Mouse (Mus musculus) cerebellum, adult 2 months (tissue): ENCODE data around the gene Spag9. TPM values are rescaled to one million over a fixed set of nuclear protein-coding genes. Genes with fewer than 3 reads are reported as not detected.

Experiments
- DNase-seq, 2 experiments: peaks; one replicate each; pipeline ENCODE4 v3.0.0; 2021
- H3K27ac ChIP-seq: fragments of 200-500 bp; 2 replicates; pipeline ENCODE4 v1.5.1; 2012; ENCODE audit warnings: low read length, control low read depth, inconsistent platforms; ENCODE audit not compliant: insufficient read depth
- H3K27me3 ChIP-seq: fragments of 200-500 bp; 2 replicates; pipeline ENCODE4 v1.6.1; 2012; ENCODE audit warnings: inconsistent platforms, mild to moderate bottlenecking, low read length, moderate library complexity; ENCODE audit not compliant: control insufficient read depth, insufficient read depth
- H3K4me1 ChIP-seq: fragments of 200-500 bp; 2 replicates; pipeline ENCODE4 v1.6.1; 2011; ENCODE audit warnings: low read length; ENCODE audit not compliant: control insufficient read depth, insufficient read depth
- H3K4me3 ChIP-seq: fragments of 200-500 bp; replicated peaks from 2 replicates; pipeline ENCODE3; 2011; ENCODE audit warnings: mild to moderate bottlenecking, low read depth, low read length, control low read depth; ENCODE audit not compliant: insufficient read depth
- CTCF ChIP-seq: fragments of 200-500 bp; IDR thresholded peaks from 2 replicates; pipeline ENCODE4 v1.5.1; 2011; ENCODE audit warnings: low read depth, mild to moderate bottlenecking, control low read depth, low read length, moderate library complexity, borderline replicate concordance; ENCODE audit not compliant: insufficient read depth
- POLR2A ChIP-seq: fragments of 200-500 bp; IDR thresholded peaks from 2 replicates; pipeline ENCODE4 v1.6.1; 2011; ENCODE audit warnings: low read length, control low read depth, borderline replicate concordance; ENCODE audit not compliant: insufficient read depth
- WGBS: fragments of 180-500 bp; shearing (Covaris S2); methylation state at CpG from one replicate; pipeline ENCODE4 v1.1.7; 2018; 5-methylcytosine and 5-hydroxymethylcytosine counted together
- polyA plus RNA-seq: library from polyadenylated mRNA; depleted of rRNA; stranded (reverse); fragments of >200 nt; gene quantifications from 2 replicates; pipeline ENCODE4 v1.2.3, GENCODE M21; 2012

The Spag9 gene
- polyA plus RNA-seq, 1 experiment, result 134 TPM

GRCm38 (mm10) chr11:93969799-93970198 is 26.1 kb upstream of the Spag9 start:
- H3K4me3 ChIP-seq, result no peak overlapping the region
- H3K27me3 ChIP-seq, result no peaks in the 10 kb centered on the region
- WGBS, result 61% methylated on average over 1 of the region's 1 CpGs

GRCm38 (mm10) chr11:93972951-93973350 is 22.9 kb upstream of the Spag9 start:
- no peak overlapping the region for H3K27ac ChIP-seq

More at GRCm38 (mm10) chr11:93969799-93970198, 26.1 kb upstream of the Spag9 start:
- TF ChIP-seq POLR2A (no peak), CTCF (no peak)
- no peak for DNase-seq
- H3K4me1 ChIP-seq, result peaks cover 2% of the 10 kb centered on the region; the same call in 1 of the 2 replicates
- H3K27ac ChIP-seq, result no peak overlapping the region

GRCm38 (mm10) chr11:93979502-93980049 is 16.3 kb upstream of the Spag9 start:
- Histone ChIP-seq H3K27me3 (no peaks in the 10 kb centered on the region), H3K4me1 (no peaks in the 10 kb centered on the region), H3K4me3 (no peak overlapping the region), H3K27ac (no peak overlapping the region)
- WGBS, result 65% methylated on average over 6 of the region's 6 CpGs
- no peak for DNase-seq
- TF ChIP-seq CTCF (no peak), POLR2A (no peak)

More at GRCm38 (mm10) chr11:93972951-93973350, 22.9 kb upstream of the Spag9 start:
- WGBS, result 87% methylated on average over 5 of the region's 5 CpGs
- no peak for TF ChIP-seq POLR2A
- no peak for TF ChIP-seq CTCF
- Histone ChIP-seq H3K4me3 (no peak overlapping the region), H3K27me3 (no peaks in the 10 kb centered on the region), H3K4me1 (peaks cover 2% of the 10 kb centered on the region; the same call in 1 of the 2 replicates)
- no peak for DNase-seq

- no peak overlapping the region for H3K27ac ChIP-seq
- TF ChIP-seq CTCF (no peak), POLR2A (no peak)
- H3K4me1 ChIP-seq, result no peaks in the 10 kb centered on the region
- no peak overlapping the region for H3K4me3 ChIP-seq
- DNase-seq, result no peak
- no peaks in the 10 kb centered on the region for H3K27me3 ChIP-seq
- WGBS, result 93% methylated on average over 3 of the region's 3 CpGs
Measured at GRCm38 (mm10) chr11:93984619-93985018, 11.3 kb upstream of the Spag9 start.

- no peak overlapping the region for H3K4me3 ChIP-seq
- no peaks in the 10 kb centered on the region for H3K4me1 ChIP-seq
- 82% methylated on average over 5 of the region's 5 CpGs for WGBS
- TF ChIP-seq CTCF, result no peak
- no peak for TF ChIP-seq POLR2A
- H3K27ac ChIP-seq, result no peak overlapping the region
- H3K27me3 ChIP-seq, result no peaks in the 10 kb centered on the region
- no peak for DNase-seq
Measured at GRCm38 (mm10) chr11:93985265-93985664, 10.6 kb upstream of the Spag9 start.

DNA sequence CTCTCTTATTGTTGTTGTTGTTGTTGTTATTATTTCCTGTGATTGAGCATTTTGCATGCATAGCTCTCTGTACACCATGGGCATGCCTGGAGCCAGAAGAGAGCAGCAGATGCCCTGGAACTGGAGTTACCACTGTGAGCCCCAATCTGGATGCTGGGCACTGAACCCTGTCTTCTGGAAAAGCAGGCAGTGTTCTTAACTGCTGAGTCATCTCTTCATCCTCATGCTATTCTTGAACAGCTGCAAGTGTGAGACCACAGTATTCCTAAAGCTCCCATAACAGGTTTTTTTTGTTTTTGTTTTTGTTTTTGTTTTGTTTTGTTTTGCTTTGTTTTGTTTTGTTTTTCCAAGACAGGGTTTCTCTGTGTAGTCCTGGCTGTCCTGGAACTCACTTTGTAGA is 9.6 kb upstream of the Spag9 start:
- Histone ChIP-seq H3K4me1 (no peaks in the 10 kb centered on the region), H3K27me3 (no peaks in the 10 kb centered on the region), H3K4me3 (no peak overlapping the region), H3K27ac (no peak overlapping the region)
- no peak for DNase-seq
- TF ChIP-seq POLR2A (no peak), CTCF (no peak)

GRCm38 (mm10) chr11:93987026-93987425 is 8.9 kb upstream of the Spag9 start:
- H3K27ac ChIP-seq, result no peak overlapping the region
- 86% methylated on average over 4 of the region's 4 CpGs for WGBS
- TF ChIP-seq CTCF (no peak), POLR2A (no peak)
- no peak overlapping the region for H3K4me3 ChIP-seq
- H3K27me3 ChIP-seq, result no peaks in the 10 kb centered on the region
- DNase-seq, result no peak
- H3K4me1 ChIP-seq, result no peaks in the 10 kb centered on the region

- WGBS, result 73% methylated on average over 8 of the region's 8 CpGs
Measured at GRCm38 (mm10) chr11:93987625-93988327, 8.1 kb upstream of the Spag9 start.

More at GRCm38 (mm10) chr11:93987625-93988327, 8.1 kb upstream of the Spag9 start:
- no peak for DNase-seq
- H3K4me3 ChIP-seq, result no peak overlapping the region
- no peaks in the 10 kb centered on the region for H3K4me1 ChIP-seq
- TF ChIP-seq CTCF, result no peak
- TF ChIP-seq POLR2A, result no peak
- H3K27ac ChIP-seq, result no peak overlapping the region
- H3K27me3 ChIP-seq, result no peaks in the 10 kb centered on the region
